Mouse (Mus musculus): Measurements from ENCODE around the gene Olfr12.

The Olfr12 gene

GRCm38 (mm10) chr1:92638181-92638580 lies 20.6 kb downstream of the Olfr12 start:
- in situ Hi-C loops (cut with MboI, MseI) = loop anchor here in 1 of 2 experiments (5.0 to 25.0 kb wide), 3 partner anchors 874 to 1226 kb away; partner anchors contain the start of genes Farp2 and Hes6

GRCm38 (mm10) chr1:92638736-92639135 lies 21.1 kb downstream of the Olfr12 start:
- in situ Hi-C loops (cut with MboI, MseI) = loop anchor here in 1 of 2 experiments (5.0 to 25.0 kb wide), 3 partner anchors 874 to 1226 kb away; partner anchors contain the start of genes Farp2 and Hes6

- in situ Hi-C loops (cut with MboI, MseI) = loop anchor here in 1 of 2 experiments (5.0 to 25.0 kb wide), 4 partner anchors 192 to 1228 kb away; partner anchors contain the start of genes Farp2, Gpc1 and Hes6
These were observed 22.8 kb downstream of the Olfr12 start for GRCm38 (mm10) chr1:92640393-92640792.

- in situ Hi-C loops (cut with MboI, MseI) = loop anchor here in 1 of 2 experiments (5.0 to 25.0 kb wide), 4 partner anchors 191 to 1229 kb away; partner anchors contain the start of genes Farp2, Gpc1 and Hes6
These were observed 24.1 kb downstream of the Olfr12 start, which contains the start of gene Cops9 for GRCm38 (mm10) chr1:92641514-92642272. Gene Cops9 (minus strand): TSS chr1:92641985.

- in situ Hi-C loops (cut with MboI, MseI) = loop anchor here in 1 of 2 experiments (5.0 to 25.0 kb wide), 4 partner anchors 189 to 1231 kb away; partner anchors contain the start of genes Farp2, Gpc1 and Hes6
These were observed 26.1 kb downstream of the Olfr12 start for GRCm38 (mm10) chr1:92643691-92644090.

- in situ Hi-C loops (cut with MboI, MseI) = loop anchor here in 1 of 2 experiments (5.0 to 25.0 kb wide), 4 partner anchors 187 to 1233 kb away; partner anchors contain the start of genes Farp2, Gpc1 and Hes6
These were observed 27.3 kb downstream of the Olfr12 start for GRCm38 (mm10) chr1:92644916-92645315.

- in situ Hi-C loops (cut with MboI, MseI) = loop anchor here in 1 of 2 experiments (10.0 to 25.0 kb wide), 3 partner anchors 571 to 1234 kb away; partner anchors contain the start of genes Farp2 and Hes6
These were observed 28.5 kb downstream of the Olfr12 start for GRCm38 (mm10) chr1:92646111-92646510.

- in situ Hi-C loops (cut with MboI, MseI) = loop anchor here in 1 of 2 experiments (10.0 to 25.0 kb wide), 3 partner anchors 572 to 1234 kb away; partner anchors contain the start of genes Farp2 and Hes6
These were observed 29.0 kb downstream of the Olfr12 start for GRCm38 (mm10) chr1:92646601-92647000.

GRCm38 (mm10) chr1:92647026-92647425 lies 29.4 kb downstream of the Olfr12 start:
- in situ Hi-C loops (cut with MboI, MseI) = loop anchor here in 1 of 2 experiments (10.0 to 25.0 kb wide), 3 partner anchors 572 to 1235 kb away; partner anchors contain the start of genes Farp2 and Hes6

- in situ Hi-C loops (cut with MboI, MseI) = loop anchor here in 1 of 2 experiments (10.0 to 25.0 kb wide), 3 partner anchors 573 to 1235 kb away; partner anchors contain the start of genes Farp2 and Hes6
These were observed 30.2 kb downstream of the Olfr12 start for GRCm38 (mm10) chr1:92647752-92648151.

GRCm38 (mm10) chr1:92648197-92648596 lies 30.6 kb downstream of the Olfr12 start:
- in situ Hi-C loops (cut with MboI, MseI) = loop anchor here in 1 of 2 experiments (10.0 to 25.0 kb wide), 3 partner anchors 573 to 1236 kb away; partner anchors contain the start of genes Farp2 and Hes6

- in situ Hi-C loops (cut with MboI, MseI) = loop anchor here in 1 of 2 experiments (10.0 to 25.0 kb wide), 3 partner anchors 574 to 1236 kb away; partner anchors contain the start of genes Farp2 and Hes6
These were observed 31.1 kb downstream of the Olfr12 start, which contains the start of gene Otos for GRCm38 (mm10) chr1:92648673-92649072. Gene Otos (minus strand): TSS chr1:92648841.

- in situ Hi-C loops (cut with MboI, MseI) = no loop called here
These were observed 33.9 kb downstream of the Olfr12 start for GRCm38 (mm10) chr1:92651467-92651866.

- in situ Hi-C loops (cut with MboI, MseI) = no loop called here
These were observed 35.6 kb downstream of the Olfr12 start for GRCm38 (mm10) chr1:92653179-92653578.

- in situ Hi-C loops (cut with MboI, MseI) = no loop called here
These were observed 37.1 kb downstream of the Olfr12 start for GRCm38 (mm10) chr1:92654676-92655075.

GRCm38 (mm10) chr1:92657025-92657820 lies 39.6 kb downstream of the Olfr12 start:
- in situ Hi-C loops (cut with MboI, MseI) = no loop called here

GRCm38 (mm10) chr1:92659392-92659791 lies 41.8 kb downstream of the Olfr12 start:
- in situ Hi-C loops (cut with MboI, MseI) = no loop called here

- in situ Hi-C loops (cut with MboI, MseI) = loop anchor here in 1 of 2 experiments (10.0 kb wide), 1 partner anchor 798 kb away; no protein-coding TSS in a partner anchor
These were observed 49.5 kb downstream of the Olfr12 start for GRCm38 (mm10) chr1:92667106-92667505.

GRCm38 (mm10) chr1:92669430-92669829 lies 51.8 kb downstream of the Olfr12 start:
- in situ Hi-C loops (cut with MboI, MseI) = loop anchor here in 1 of 2 experiments (10.0 kb wide), 1 partner anchor 795 kb away; no protein-coding TSS in a partner anchor

GRCm38 (mm10) chr1:92671326-92671725 lies 53.7 kb downstream of the Olfr12 start:
- in situ Hi-C loops (cut with MboI, MseI) = no loop called here
